Mouse (Mus musculus) testis, adult 2 months (tissue): Measurements from ENCODE around the gene Nmrk1. TPM values are rescaled to one million over a fixed set of nuclear protein-coding genes. Genes with fewer than 3 reads are reported as not detected.

ENCODE experiments used
- H3K27ac ChIP-seq: fragments of 200-500 bp; 2 replicates; pipeline ENCODE4 v1.5.1; 2012; ENCODE audit warnings: low read depth, low read length; ENCODE audit not compliant: control insufficient read depth, insufficient read depth
- H3K27me3 ChIP-seq: fragments of 200-500 bp; 2 replicates; pipeline ENCODE4 v1.6.1; 2012; ENCODE audit warnings: mild to moderate bottlenecking, low read length, moderate library complexity; ENCODE audit not compliant: control insufficient read depth, insufficient read depth
- H3K36me3 ChIP-seq: fragments of 200-500 bp; 2 replicates; pipeline ENCODE4 v1.6.1; 2012; ENCODE audit warnings: mild to moderate bottlenecking, low read length; ENCODE audit not compliant: control insufficient read depth, insufficient read depth
- H3K4me1 ChIP-seq: fragments of 200-500 bp; 2 replicates; pipeline ENCODE4 v1.6.1; 2012; ENCODE audit warnings: low read length; ENCODE audit not compliant: control insufficient read depth, insufficient read depth
- H3K4me3 ChIP-seq: fragments of 200-500 bp; 2 replicates; pipeline ENCODE4 v1.5.1; 2012; ENCODE audit warnings: low read depth, mild to moderate bottlenecking, low read length, moderate library complexity, mixed read lengths; ENCODE audit not compliant: control insufficient read depth
- CTCF ChIP-seq: fragments of 200-500 bp; IDR thresholded peaks from 2 replicates; pipeline ENCODE4 v1.5.1; 2012; ENCODE audit warnings: low read depth, mild to moderate bottlenecking, inconsistent platforms, low read length, moderate library complexity; ENCODE audit not compliant: control insufficient read depth, insufficient read depth, insufficient replicate concordance
- POLR2A ChIP-seq: fragments of 200-500 bp; IDR thresholded peaks from 2 replicates; pipeline ENCODE4 v1.6.1; 2012; ENCODE audit warnings: low read depth, mild to moderate bottlenecking, inconsistent platforms, low read length, moderate library complexity; ENCODE audit not compliant: control insufficient read depth
- polyA plus RNA-seq: library from polyadenylated mRNA; depleted of rRNA; stranded (reverse); fragments of >200 nt; gene quantifications from 2 replicates; pipeline ENCODE4 v1.2.3, GENCODE M21; 2012

Gene Nmrk1
- polyA plus RNA-seq, 1 experiment = 7.6 TPM

- H3K27me3 ChIP-seq = no peaks in the 10 kb centered on the region
- no peak for TF ChIP-seq CTCF
- TF ChIP-seq POLR2A = no peak
- no peaks in the 10 kb centered on the region for H3K36me3 ChIP-seq
- peaks cover 8% of the 10 kb centered on the region for H3K4me1 ChIP-seq
- peak overlapping the region; percentile 97 for H3K4me3 ChIP-seq
- H3K27ac ChIP-seq = no peak overlapping the region
Measured at GRCm38 (mm10) chr19:18632231-18633185, 758 bp downstream of the Nmrk1 start.

DNA sequence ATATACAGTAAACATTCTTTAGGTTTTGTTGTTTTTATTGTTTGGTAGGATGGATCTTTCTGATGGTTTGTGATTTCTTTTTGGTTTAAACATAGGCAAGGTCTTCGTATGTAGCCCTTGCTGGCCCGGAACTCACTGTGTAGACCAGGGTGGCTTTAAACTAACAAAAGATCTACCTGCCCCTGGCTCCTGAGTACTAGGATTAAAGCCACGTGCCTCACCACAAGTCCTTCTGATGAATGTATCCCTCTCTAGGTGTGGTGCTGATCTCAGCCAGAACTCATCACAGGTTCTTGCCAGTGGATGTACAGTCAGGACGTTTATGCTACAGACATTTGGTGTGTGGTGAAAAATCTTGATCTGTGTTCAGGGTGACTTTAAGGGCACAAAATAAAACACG, 6.2 kb downstream of the Nmrk1 start:
- Histone ChIP-seq H3K36me3 (no peaks in the 10 kb centered on the region), H3K27ac (no peak overlapping the region), H3K27me3 (no peaks in the 10 kb centered on the region), H3K4me1 (no peaks in the 10 kb centered on the region), H3K4me3 (no peak overlapping the region)
- TF ChIP-seq POLR2A = no peak
- TF ChIP-seq CTCF = no peak

DNA sequence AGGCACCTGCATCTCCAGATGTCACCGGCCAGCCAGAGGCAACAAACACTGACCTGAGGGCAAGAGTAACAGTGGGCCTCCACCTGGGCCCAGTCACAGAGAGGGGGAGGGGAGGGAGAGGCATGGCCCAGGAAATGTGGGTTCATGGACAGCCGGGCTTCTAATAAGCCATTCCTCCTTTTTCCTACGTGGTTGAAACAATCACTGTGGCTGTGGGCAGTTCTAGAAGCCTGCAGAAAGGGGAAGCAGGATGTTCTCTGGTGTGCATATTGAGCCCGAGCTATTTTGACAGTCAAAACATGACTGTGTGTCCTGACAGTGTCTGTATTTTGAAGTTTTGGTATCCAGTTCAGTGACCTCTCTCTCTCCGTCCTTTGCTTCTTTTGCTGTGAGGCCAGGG, 7.2 kb downstream of the Nmrk1 start:
- Histone ChIP-seq H3K36me3 (no peaks in the 10 kb centered on the region), H3K27ac (no peak overlapping the region), H3K4me3 (no peak overlapping the region), H3K27me3 (no peaks in the 10 kb centered on the region), H3K4me1 (no peaks in the 10 kb centered on the region)
- TF ChIP-seq POLR2A (no peak), CTCF (no peak)

- Histone ChIP-seq H3K4me1 (no peaks in the 10 kb centered on the region), H3K27me3 (no peaks in the 10 kb centered on the region)
Measured at GRCm38 (mm10) chr19:18639552-18639951, 7.8 kb downstream of the Nmrk1 start.

GRCm38 (mm10) chr19:18641001-18641400, 9.3 kb downstream of the Nmrk1 start:
- H3K36me3 ChIP-seq = no peaks in the 10 kb centered on the region
- H3K27ac ChIP-seq = no peak overlapping the region
- H3K27me3 ChIP-seq = no peaks in the 10 kb centered on the region
- H3K4me1 ChIP-seq = no peaks in the 10 kb centered on the region
- H3K4me3 ChIP-seq = no peak overlapping the region
- no peak for TF ChIP-seq POLR2A
- no peak for TF ChIP-seq CTCF

More at GRCm38 (mm10) chr19:18639552-18639951, 7.8 kb downstream of the Nmrk1 start:
- Histone ChIP-seq H3K36me3 (no peaks in the 10 kb centered on the region), H3K27ac (no peak overlapping the region), H3K4me3 (no peak overlapping the region)
- TF ChIP-seq CTCF (no peak), POLR2A (no peak)

DNA sequence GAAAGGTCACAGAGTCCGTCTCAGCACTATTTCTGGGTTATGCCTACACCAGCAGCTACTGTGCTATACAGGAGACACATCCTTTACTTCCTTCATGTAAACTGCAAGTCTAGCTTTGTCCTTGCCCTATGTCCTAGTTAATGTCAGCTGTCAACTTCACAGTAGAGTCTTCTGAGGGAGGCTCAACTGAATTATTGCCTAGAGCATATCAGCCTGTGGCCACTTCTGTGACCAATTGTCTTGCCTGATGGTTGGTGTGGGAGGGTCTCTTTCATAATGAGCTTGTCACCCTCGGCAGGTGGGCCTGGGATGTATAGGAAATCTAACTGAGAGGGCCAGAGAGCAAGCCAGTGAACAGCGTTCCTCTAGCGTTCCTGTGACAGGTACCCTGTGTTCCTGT, 11.7 kb downstream of the Nmrk1 start:
- no peaks in the 10 kb centered on the region for H3K4me1 ChIP-seq
- H3K36me3 ChIP-seq = no peaks in the 10 kb centered on the region
- no peak overlapping the region for H3K27ac ChIP-seq
- H3K27me3 ChIP-seq = no peaks in the 10 kb centered on the region
- H3K4me3 ChIP-seq = no peak overlapping the region
- TF ChIP-seq CTCF (no peak), POLR2A (no peak)

DNA sequence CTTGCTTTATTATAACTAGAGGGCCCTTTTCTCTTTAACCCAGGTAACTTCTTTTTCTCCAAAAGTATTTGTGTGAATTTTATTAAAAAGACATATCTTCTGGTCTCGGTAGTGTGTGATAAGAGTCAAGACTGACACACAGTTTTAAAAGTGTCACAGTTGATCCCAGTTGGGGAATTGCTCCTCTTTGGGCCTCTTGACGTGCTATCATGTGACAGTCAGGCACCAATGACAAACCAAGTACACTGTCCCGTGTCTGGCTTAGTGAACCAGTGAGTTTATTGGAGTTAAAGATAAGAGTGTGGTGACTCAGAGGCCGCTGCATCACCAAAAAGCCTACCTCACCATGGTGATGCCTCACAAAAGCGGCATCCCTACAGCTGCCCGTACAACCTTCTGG, 12.3 kb downstream of the Nmrk1 start:
- H3K27ac ChIP-seq = no peak overlapping the region
- no peaks in the 10 kb centered on the region for H3K27me3 ChIP-seq
- TF ChIP-seq CTCF (no peak), POLR2A (no peak)
- H3K4me1 ChIP-seq = no peaks in the 10 kb centered on the region
- H3K36me3 ChIP-seq = no peaks in the 10 kb centered on the region
- H3K4me3 ChIP-seq = no peak overlapping the region
